Mouse (Mus musculus) frontal cortex, postnatal 36 days (tissue): Measurements from ENCODE around the gene Rfx3.
A peak's percentile ranks its signal among the peaks of the same experiment; 100 is the strongest.

ENCODE experiments used
- DNase-seq, 2 experiments: peaks; one replicate each; pipeline ENCODE4 v3.0.0; 2022; ENCODE audit warnings: low spot score in 2 of 2

Rfx3 gene

GRCm38 (mm10) chr19:28010471-28011395 is at the start of gene Rfx3:
Gene Rfx3 (minus strand): TSS chr19:28011166.
- peak; percentile 38 to 39 for DNase-seq

- DNase-seq = no peak
Measured at GRCm38 (mm10) chr19:28052058-28052457, 41.1 kb upstream of the Rfx3 start.

- DNase-seq = no peak
Measured at GRCm38 (mm10) chr19:28051571-28051970, 40.6 kb upstream of the Rfx3 start.

GRCm38 (mm10) chr19:28049280-28049679 is 38.3 kb upstream of the Rfx3 start:
- no peak for DNase-seq

- no peak for DNase-seq
Measured at GRCm38 (mm10) chr19:28046806-28047205, 35.8 kb upstream of the Rfx3 start.

- no peak for DNase-seq
Measured at GRCm38 (mm10) chr19:28044950-28045349, 34.0 kb upstream of the Rfx3 start.

- peak; percentile 73 to 79 for DNase-seq
Measured at GRCm38 (mm10) chr19:28011718-28012499, 943 bp upstream of the Rfx3 start.

GRCm38 (mm10) chr19:28011396-28011717 is 391 bp upstream of the Rfx3 start:
- DNase-seq = peak; percentile 95 to 96

GRCm38 (mm10) chr19:28009587-28010281 is 1.2 kb downstream of the Rfx3 start:
- DNase-seq = no peak

- DNase-seq = no peak
Measured at GRCm38 (mm10) chr19:28004190-28004589, 6.8 kb downstream of the Rfx3 start.

- peak in 1 of 2 experiments; percentile 56 for DNase-seq
Measured at GRCm38 (mm10) chr19:28003474-28003873, 7.5 kb downstream of the Rfx3 start.

GRCm38 (mm10) chr19:28002708-28003107 is 8.3 kb downstream of the Rfx3 start:
- no peak for DNase-seq

- no peak for DNase-seq
Measured at GRCm38 (mm10) chr19:27992800-27993199, 18.2 kb downstream of the Rfx3 start.

- DNase-seq = no peak
Measured at GRCm38 (mm10) chr19:27988746-27989145, 22.2 kb downstream of the Rfx3 start.

GRCm38 (mm10) chr19:27967590-27967989 is 43.4 kb downstream of the Rfx3 start:
- no peak for DNase-seq

GRCm38 (mm10) chr19:27961271-27961670 is 49.7 kb downstream of the Rfx3 start:
- no peak for DNase-seq

- DNase-seq = no peak
Measured at GRCm38 (mm10) chr19:27935453-27935852, 75.5 kb downstream of the Rfx3 start.

- DNase-seq = no peak
Measured at GRCm38 (mm10) chr19:27931136-27931535, 79.8 kb downstream of the Rfx3 start.

- DNase-seq = no peak
Measured at GRCm38 (mm10) chr19:27926378-27926777, 84.6 kb downstream of the Rfx3 start.

GRCm38 (mm10) chr19:27919040-27919439 is 91.9 kb downstream of the Rfx3 start:
- no peak for DNase-seq

GRCm38 (mm10) chr19:27916446-27916845 is 94.5 kb downstream of the Rfx3 start:
- DNase-seq = peak; percentile 32 to 54

- no peak for DNase-seq
Measured at GRCm38 (mm10) chr19:27906976-27907375, 104.0 kb downstream of the Rfx3 start.
